Mouse (Mus musculus) spleen, adult 18-20 months (tissue): ENCODE data around the gene Eef2k.
A peak's percentile ranks its signal among the peaks of the same experiment; 100 is the strongest.
"Not testable (repeated sequence)": the region's sequence is repeated elsewhere in the genome, so short reads cannot be mapped to it uniquely, and the experiment has no call there.

ENCODE experiments used
- DNase-seq, 2 experiments: peaks; one replicate each; pipeline ENCODE4 v3.0.0; 2022; ENCODE audit warnings: mixed read lengths in 2 of 2

Gene Eef2k

DNA sequence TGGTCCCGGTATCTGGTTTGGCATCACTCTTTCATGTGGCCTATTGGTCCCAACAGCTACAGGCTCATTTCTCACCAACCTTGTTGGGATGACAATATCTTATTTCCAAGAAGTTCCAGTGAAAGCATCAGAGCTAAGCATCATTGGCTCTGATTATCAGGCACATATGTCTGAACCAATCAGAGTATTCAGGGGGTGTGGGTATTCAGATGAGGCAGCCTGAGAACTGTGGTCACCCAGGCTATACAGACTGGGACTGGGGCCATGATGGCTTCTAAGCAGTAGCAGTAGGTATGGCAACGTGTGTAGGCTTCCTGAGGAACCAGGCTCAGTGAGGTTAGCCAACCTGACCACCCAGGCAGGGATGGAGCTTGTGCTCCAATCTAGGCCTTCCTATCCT lies 38.8 kb downstream of the Eef2k start:
- no peak for DNase-seq

DNA sequence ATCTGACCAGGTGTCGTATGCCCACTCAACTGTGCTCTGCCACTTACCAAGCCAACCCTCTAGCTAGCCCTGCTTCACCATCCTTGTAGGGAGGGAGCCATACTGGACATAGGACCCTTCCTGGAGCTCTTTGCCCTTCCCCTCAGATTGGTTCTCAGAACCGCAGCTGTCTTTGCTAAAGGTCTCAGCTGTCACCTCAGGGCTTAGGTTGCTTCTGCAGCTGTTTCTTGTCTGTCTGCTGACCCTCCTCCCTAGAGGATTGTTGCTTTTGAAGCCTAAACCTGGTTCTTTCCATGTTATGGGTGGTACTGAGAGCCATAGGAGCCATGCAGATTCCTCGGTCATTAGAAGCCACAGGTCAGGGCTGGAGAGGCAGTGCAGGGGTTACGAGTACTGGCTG lies 40.0 kb downstream of the Eef2k start:
- no peak for DNase-seq

DNA sequence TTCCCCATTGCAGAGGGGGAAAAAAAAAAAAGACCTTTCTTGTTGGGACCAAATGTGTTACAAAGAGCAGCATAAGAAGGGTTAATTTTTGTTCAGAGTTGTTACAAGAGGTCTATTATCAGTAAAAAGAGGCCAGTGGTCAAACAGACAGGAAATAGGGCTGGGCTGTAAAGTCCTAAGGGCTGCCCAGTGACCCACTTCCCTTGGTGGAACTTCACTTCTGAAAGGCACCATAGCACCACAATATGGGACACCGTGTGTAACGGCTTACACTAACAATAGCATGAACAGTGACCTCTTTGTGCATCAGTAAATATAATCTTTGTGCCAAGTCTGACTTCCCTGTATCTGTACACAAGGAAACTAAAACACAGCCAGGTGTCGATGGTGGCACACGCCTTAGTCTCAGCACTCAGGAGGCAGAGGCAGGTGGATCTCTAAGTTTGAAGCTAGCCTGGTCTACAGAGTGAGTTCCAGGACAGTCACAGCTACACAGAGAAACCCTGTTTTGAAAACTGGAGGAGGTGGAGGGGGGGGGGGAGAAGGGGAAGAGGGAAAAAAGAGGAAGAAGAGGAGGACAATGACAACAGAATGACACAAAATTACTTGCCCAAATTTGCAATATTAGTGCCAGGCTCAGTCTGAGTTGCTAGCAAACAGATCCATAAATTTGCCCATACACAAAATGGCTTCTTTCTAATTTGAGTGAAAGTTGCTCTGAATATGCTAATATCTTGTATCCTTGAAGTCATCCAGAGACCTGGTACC lies 41.1 kb downstream of the Eef2k start:
- DNase-seq = no peak

DNA sequence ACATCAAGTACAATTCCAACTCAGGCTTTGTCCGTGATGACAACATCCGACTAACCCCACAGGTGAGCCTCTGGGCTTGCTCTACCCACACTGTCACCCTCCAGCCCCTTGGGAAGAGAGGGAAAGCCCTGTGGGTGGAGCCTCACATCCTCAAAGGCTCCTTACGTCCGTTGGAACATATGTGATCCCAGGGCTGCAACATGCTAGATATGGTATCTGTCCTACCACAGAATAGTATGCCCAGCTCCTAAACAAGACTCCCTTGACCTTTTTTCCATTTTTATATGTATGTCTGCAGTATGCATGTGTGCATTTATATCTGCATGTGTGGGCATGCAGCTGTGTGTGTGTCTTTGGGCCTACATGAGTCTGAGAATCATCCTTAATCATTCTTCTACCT lies 42.1 kb downstream of the Eef2k start:
- DNase-seq = no peak

DNA sequence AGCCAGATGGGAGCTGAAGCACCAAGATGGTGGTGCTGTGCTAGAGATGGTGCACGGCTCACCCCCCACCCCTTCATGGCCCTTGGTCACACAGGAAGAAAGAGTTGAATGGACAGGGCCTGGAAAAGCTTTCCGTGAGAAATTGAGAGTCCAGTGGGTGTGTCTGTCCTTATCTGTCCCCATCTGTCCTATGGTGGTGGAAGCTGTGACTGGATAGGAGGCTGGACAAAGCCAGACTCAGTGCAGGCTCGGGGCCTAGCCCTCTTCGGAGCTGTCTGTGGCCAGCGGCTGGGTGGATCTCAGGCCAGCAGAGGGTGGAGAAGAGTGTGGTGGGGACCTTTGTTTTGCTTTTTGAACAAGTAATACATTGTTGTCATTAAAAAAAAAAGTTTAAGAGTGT lies 50.5 kb downstream of the Eef2k start:
- DNase-seq = no peak

DNA sequence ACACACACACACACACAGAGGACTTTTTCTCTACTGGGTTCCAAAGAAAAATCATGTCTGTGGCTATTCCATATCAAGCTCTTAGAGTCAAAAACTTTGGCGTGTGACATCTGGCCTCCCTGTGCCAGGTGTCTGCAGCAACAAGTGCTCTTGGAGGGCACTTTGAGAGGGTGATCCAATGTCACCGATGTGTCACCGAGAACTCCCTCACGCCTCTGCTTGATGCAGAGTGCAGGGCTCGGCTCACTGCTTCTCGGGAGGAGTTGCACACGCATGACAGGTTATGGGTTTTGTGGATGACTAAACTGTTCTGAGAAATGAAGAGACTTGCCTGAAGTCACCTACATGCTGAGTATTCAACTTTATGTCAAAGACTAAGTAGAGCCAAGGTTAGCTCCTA lies 54.4 kb downstream of the Eef2k start:
- no peak for DNase-seq

DNA sequence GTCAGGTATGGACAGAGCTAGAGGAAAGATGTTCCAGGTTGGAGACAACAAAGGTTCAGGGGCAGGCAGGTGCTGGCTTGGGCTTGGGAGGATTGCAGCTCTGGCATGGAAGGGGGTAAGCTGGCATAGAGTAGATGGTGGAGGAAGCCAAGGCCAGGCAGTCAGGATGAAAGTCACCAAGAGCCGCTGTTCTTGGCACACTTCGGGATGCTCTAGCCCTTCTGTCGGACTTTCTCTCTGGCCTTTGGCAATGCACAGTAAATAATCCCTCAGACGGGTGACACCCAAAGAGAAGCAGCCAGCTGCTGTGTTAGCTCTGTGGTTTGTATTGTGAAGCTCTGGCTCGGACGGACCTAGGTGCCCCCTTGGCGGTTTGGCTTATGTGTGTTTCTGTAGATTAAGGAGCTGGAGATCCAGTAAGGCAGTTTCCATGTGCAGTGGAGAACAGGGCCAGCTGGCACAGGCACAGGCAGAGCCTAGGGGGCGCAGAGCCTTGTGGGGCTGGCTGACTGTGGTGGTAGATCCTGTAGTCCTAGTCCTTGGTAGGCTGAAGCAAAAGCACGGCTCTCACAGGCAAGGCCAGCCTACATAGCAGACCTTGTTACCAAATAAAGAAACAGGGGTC lies 55.2 kb downstream of the Eef2k start:
- no peak for DNase-seq

DNA sequence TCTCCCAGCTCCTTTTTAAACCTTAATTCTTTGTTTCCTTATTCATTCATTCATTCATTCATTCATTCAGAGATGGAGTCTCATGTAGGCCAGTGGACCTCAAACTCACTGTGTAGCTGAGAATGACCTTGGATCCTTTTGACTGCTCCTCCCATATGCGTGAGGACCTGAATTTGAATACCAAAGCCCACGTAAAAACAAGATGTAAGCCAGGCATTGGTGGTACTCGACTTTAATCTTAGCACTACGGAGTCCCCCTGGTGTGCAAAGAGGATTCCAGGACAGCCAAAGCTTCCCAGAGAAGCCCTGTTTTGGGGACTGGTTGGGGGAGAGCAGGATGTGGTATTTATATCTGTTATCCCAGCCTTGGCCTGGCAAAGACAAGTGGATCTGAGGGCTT lies 57.6 kb downstream of the Eef2k start:
- no peak for DNase-seq

DNA sequence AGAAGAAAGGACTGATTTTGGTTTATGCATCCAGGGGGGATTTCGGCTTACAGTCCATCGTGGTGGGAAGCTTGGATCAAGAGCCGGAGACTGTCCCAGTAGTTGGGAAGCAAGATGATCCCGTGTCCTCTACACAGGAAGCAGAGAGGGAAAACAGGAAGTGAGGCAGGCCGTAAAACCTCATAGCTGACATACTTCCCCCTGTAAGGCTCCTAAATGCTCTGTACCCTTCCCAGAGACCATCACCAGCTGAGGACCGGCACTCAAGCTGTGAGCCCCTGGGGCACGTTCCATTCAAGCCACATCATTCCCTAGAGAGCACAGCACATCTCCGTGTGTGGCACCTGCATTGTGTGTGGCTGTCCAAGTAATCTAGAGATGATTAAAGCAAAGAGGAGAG lies 59.1 kb downstream of the Eef2k start:
- no peak for DNase-seq

DNA sequence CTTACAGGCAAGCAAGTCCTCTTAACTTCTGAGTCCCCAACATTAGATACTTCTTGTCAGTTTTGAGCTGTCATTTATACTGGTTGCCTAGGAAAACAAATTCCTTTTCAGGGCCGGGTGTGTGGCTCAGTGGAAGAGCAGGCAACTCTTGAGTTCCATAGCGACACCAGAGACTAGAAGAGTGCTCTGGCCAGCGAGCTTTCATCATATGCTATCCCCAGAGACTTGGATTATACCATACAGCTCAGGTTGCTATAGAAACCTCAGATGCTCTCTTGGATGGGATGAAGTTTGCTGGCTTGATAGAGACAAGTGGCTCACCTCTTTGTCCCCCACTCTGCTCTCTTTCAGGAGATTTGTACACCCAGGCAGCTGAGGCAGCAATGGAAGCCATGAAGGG lies 60.3 kb downstream of the Eef2k start:
- DNase-seq = no peak

DNA sequence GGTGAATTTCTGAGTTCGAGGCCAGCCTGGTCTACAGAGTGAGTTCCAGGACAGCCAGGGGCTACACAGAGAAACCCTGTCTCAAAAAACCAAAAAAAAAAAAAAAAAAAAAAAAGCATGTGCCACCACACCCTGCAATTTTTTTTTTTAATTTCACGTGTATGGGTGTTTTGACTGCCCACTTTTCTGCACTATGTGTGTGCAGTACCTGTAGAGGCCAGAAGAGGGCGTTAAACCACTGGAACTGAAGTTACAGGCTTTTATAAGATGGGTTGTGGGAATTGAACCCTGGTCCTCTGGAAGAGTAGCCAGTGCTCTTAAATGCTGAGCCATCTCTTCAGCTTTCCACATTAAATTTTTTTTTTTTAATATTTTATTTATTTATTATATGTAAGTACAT lies 67.5 kb downstream of the Eef2k start:
- DNase-seq = not testable (repeated sequence)

DNA sequence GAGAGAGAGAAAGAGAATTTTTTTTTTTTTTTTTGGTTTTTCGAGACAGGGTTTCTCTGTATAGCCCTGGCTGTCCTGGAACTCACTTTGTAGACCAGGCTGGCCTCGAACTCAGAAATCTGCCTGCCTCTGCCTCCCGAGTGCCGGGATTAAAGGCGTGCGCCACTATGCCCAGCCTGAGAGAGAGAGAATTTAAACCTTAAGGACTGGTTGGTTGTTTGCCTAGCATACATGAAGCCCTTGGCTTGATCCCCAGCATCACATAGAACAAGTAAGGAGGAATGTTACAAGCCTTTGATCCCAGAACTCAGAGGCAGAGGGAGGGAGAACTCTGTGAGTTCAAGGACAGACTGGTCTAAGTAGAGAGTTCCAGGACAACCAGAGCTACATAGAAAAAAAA lies 68.6 kb downstream of the Eef2k start:
- not testable (repeated sequence) for DNase-seq

DNA sequence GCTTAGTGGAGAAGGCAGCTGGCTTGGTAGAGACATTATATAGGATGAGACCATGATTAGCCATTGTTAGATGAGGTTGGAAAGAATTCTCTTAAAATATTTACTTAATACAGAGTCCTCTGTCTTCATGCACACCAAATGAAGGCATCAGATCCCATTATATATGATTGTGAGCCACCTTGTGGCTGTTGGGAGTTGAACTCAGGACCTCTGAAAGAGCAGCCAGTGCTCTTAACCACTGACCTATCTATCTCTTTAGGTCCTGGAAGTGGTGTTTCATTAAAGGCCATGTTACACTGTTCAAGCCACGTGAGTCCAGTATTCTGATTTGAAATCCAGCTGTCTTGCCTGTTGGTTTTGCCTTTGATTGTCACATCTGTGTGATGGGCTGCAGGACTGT lies 70.7 kb downstream of the Eef2k start:
- DNase-seq = no peak

DNA sequence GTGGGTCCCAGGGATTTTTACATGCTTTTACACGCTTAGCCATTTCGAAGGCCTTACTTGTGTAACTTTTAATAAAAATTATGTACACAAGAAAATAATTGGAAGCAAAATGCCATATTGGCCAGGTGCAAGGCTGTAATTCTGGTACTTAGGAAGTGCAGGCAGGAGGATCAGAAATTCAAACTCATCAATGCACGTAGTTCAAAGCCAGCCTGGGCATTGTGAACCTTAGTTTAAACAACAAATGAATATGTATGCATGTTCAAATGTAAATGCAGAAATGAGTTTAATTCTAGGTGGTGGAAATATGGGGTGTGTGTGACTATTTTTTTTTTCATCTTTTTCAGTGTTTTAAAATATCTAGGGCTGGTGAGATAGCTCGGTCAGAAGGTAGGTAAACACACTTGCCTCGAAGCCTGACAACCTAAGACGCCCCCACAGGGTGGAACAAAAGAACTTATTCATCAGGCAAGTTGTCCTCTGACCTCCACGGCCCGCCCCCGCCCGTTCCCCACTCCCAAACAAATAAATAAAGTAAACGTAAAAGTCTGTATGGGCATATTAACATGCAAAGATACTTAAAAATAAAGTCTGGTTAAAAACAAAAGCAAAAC lies 73.7 kb downstream of the Eef2k start:
- no peak for DNase-seq

DNA sequence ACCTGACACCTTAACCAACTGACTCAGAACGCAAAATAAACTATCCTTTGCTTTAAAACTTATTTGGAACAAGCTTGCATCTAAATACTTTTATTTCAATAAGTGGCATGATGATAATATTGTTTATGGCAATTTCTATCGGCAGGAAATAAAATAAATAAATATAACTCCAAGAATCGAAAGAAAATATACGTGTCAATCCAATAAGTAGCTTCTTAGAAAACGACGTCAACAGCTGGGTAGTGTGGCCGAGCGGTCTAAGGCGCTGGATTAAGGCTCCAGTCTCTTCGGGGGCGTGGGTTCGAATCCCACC lies 74.6 kb downstream of the Eef2k start:
- DNase-seq = no peak

DNA sequence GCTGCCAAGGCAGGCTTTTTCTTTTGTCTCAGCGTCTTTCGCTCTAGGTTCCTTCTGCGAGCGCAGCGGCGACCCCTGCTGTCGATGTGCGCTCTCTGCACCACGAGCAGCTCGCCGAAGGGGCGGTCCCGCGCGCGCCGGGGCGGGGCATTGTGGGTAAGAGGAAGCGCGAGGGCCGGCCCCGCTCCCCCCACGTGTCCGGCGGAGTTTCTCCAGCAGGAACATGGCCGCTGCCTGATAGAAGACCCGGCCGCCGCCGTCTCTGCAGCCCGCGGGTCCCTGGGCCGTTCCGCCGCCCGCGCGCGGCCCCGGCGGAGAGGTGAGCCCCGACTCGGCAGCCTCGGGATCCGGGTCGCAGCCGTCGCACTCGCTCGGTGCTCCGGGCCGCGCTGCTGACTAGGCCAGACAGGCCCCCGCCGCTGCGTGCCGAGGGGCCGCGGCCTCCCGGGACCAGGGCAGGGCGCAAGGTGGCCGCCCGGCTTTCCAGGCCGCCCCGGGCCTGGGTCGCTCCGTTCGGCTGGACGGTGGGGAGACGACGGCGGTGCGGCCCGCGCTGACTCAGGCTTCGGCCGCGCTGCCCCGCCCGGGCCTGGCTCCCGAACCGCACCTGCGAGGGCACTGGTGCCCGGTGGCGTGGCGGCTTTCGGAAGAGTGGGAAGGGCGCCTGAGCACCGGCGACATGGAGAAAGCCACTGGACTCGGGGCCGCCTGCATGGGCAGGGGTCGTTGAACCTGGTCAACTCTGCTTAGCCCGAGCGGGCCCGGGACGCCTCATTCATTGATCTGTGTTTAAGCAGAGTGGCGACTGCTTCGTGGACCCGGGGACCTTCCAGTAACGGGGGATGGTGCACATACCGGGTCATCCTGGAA lies 75.2 kb downstream of the Eef2k start, which contains the start of gene Polr3e:
Polr3e (plus strand) TSS at position 153 of the 870 bp plus-strand sequence.
- peak; percentile 99 to 100 for DNase-seq

DNA sequence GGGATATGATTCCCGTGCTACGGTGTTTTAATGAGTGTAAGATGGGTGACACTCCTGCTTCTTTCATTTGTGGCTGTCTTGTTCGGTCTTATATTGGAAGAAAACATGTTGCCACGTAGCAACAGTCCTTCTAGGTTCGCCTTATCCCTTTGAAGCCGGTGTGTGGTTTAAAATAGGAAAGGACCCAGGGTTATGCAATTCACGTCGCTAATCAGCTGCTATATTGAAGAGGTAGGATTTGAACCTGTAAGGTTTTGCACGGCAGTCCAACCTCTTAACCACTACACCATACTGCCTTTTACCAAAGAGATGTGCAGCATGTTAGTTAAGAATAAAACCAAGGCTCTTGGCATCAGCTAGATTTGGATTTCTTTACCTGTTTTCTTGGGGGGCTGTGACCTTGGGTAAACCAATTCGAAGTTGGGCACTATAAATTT lies 75.9 kb downstream of the Eef2k start:
- peak in 1 of 2 experiments; percentile 58 for DNase-seq

DNA sequence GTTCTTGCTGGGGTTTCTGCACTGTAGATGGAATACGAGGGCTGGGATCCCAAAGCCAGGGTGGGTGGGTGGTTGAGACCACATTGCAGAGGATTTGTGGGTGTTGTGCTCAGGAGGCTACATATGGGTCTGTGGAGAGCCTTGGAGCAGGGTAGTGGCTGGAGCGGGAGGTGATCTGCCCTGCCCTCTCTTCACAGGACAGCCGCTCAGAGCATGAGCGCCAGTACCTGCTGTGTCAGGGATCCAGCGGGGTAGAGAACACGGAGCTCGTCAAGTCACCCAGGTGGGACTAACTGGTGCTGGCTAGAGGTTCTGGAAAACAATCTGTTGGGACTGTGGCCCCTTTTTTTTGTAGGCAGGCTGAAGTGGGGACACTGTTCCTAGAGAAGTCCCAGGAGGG lies 90.5 kb downstream of the Eef2k start:
- DNase-seq = no peak

DNA sequence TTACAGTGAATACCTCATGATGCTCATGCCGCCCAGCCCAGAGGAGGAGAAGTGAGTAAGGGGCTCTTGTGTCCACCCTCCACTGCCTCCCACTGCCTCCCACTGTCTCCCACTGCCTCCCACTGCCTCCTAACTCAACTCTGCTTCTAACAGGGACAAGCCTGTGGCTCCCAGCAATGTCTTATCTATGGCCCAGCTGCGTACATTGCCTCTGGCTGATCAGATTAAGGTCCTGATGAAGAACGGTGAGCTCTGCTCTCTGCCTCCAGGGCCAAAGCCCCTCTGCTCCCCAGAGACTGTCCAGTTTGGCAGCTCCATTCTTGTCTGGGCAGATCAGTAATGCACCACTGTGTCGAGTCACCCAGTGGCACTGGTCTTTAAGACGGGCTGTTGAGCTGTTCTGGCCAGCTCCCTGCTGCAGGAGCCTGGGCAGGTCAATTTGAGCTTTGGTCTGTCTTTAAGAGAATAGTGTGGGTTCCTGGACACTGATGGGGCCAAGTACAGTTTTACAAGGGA lies 91.1 kb downstream of the Eef2k start:
- DNase-seq = no peak

DNA sequence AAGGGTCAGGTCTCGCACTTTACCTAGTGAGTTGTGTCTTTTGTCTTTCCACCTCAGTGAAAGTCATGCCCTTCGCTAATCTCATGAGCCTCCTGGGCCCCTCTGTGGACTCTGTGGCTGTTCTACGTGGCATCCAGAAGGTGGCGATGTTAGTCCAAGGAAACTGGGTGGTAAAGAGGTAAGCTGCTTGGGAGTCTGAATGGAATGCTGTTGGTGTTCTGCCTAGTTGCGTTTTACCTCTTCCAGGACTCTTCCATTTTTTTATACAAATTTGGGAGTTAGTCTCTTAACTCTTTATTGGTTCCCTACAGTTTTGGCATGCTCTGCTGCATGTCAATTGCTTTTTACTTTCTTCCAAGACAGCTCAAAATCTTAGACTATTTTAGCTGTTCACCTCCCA lies 92.1 kb downstream of the Eef2k start:
- DNase-seq = peak in 1 of 2 experiments; percentile 35

DNA sequence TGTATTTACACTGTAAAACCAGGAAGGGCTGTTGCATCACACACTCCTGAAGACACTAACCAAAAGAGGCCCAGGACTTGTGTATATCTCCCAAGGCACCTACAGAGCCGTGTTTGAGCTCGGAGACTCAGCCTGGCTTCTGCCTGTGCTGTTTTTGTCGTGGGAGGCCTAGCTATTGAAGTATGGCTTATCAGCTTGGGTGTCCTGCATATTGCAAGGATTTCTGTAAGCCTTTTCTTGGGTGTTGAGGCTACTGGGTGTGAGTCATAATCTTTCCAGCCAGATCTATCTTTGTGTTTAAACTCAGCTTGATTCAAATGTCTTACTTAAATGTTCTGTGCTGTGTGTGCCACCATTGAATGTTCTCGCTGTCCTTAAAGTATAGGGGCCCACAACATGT lies 93.9 kb downstream of the Eef2k start:
- DNase-seq = no peak

DNA sequence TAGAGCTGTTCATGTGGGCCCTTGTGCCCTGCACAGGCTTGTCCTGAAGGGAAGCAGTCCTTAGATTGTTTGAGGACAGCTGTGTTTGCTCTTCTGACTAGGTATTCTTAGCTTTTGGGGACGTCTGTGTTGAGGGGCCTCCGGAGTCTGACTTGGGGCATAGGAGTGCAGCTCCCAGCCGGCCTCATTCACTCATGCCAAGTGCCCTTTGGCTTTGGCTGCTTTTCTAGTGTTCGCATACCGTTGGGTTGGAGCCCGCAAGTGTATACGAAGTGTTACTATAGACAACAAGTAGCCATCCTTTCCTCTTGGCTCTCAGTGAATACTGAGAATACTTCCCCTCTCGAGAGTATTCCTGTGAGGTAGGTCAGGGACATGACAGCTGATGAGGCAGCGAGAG lies 95.6 kb downstream of the Eef2k start:
- DNase-seq = no peak

DNA sequence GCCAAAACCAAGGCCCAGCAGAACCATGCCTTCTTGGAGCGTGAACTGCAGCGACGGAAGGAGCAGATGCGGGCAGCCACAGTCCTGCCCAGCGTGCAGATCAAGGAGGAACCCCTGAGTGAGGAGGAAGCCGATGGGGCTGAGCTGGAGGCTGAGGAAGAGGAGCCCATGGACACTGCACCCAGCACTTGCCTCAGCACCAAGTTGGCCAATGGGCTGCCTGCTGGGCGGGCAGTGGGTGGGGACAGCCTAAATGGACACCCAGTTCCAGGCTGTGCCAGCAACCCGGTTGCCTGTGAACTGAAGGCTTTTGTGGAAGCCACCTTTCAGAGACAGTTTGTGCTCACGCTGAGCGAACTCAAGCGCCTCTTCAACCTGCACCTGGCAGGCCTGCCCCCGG lies 97.7 kb downstream of the Eef2k start:
- DNase-seq = no peak
